36 mouse cellular contexts compared by ENCODE assay signal in the genomic region with DNA sequence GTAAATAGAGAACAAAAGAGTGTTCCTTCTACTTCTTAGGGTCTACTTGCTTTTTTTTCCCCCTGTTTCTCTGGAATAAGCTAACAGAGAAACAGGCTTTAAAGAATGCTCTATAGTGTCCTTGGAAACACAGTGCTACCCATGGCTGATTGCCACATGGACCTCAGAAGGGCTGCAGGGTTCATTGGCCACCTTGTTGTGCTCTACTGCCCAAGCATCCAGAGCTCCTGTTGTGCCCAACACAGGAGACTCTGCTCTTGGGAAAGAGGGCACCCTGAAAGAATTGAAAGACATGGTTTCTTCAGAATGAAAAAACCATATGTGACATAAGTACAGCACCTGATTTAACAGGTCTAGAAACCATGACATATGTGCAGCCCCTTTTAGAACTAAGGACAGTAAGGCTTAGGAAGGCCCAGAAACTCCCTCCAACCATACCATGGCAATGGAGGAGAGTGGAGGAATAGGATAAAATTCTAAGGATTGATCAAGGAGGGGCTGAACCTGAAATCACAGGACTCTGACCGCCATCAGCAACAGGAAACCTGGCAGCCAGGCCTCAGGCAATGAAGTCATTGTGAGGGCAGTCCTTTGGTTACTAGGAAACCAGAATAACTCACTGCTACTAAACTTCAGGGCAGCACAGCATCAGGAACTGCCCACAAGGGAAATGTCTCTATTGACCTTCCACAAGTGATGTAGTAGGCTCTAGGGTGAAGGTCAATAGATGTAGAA. TPM values are rescaled to one million over a fixed set of nuclear protein-coding genes. Genes with fewer than 3 reads are reported as not detected.
DNase-seq lines count a peak whose midpoint lies in the region; ATAC-seq and TF ChIP-seq lines count a peak whose summit lies in the region.
"Had no signal": no experiment of that assay in that cellular context is flagged by ENCODE, and none has a peak within 500 bp of the region (broad histone marks: within the 10 kb centered on the region; RNA-seq: fewer than 3 reads in every experiment).

No protein-coding gene starts in this region.

- H3K9me3 ChIP-seq in kidney, embryonic 15.5 days (replicated peaks) = 0 out of 2 replicates have a peak, but pooled peaks cover 6% of the 10 kb centered on the region
- no peaks in the 10 kb centered on the region; the same call in 1 of the 2 replicates for H3K9me3 ChIP-seq in midbrain, embryonic 11.5 days (ENCODE audit: control insufficient read depth, low read length)
- H3K9me3 ChIP-seq: embryonic facial prominence, embryonic 15.5 days; forebrain, embryonic 12.5 days; G1E; heart, embryonic 10.5 days; hindbrain, embryonic 12.5 days; limb, embryonic 10.5 days; limb, embryonic 15.5 days; midbrain, embryonic 15.5 days; neural tube, embryonic 15.5 days had no signal

- H3K27me3 ChIP-seq in testis, adult 2 months (ENCODE audit: control insufficient read depth, insufficient read depth, low read length) = no peaks in the 10 kb centered on the region
- H3K27me3 ChIP-seq in kidney, embryonic 15.5 days = no peaks in the 10 kb centered on the region
- H3K27me3 ChIP-seq in midbrain, embryonic 11.5 days (ENCODE audit: control insufficient read depth, insufficient read depth, low read length) = no peaks in the 10 kb centered on the region
- H3K27me3 ChIP-seq: embryonic facial prominence, embryonic 15.5 days; forebrain, embryonic 12.5 days; heart, embryonic 15.5 days; hindbrain, embryonic 12.5 days; limb, embryonic 15.5 days; midbrain, embryonic 15.5 days; neural tube, embryonic 15.5 days had no signal

- H3K9ac ChIP-seq in kidney, embryonic 15.5 days = no peak overlapping the region
- H3K9ac ChIP-seq in midbrain, embryonic 11.5 days (ENCODE audit: low read length) = no peak overlapping the region
- H3K9ac ChIP-seq: embryonic facial prominence, embryonic 15.5 days; forebrain, embryonic 12.5 days; heart, embryonic 15.5 days; hindbrain, embryonic 12.5 days; limb, embryonic 15.5 days; liver, embryonic 14.5 days; midbrain, embryonic 15.5 days; neural tube, embryonic 15.5 days had no signal

- no peaks in the 10 kb centered on the region for H3K36me3 ChIP-seq in testis, adult 2 months (ENCODE audit: control insufficient read depth, insufficient read depth, low read length)
- H3K36me3 ChIP-seq in kidney, embryonic 15.5 days = no peaks in the 10 kb centered on the region
- no peaks in the 10 kb centered on the region for H3K36me3 ChIP-seq in midbrain, embryonic 11.5 days (ENCODE audit: control insufficient read depth, insufficient read depth, low read length)
- H3K36me3 ChIP-seq: embryonic facial prominence, embryonic 10.5 days; embryonic facial prominence, embryonic 15.5 days; forebrain, embryonic 12.5 days; G1E; heart, embryonic 10.5 days; heart, embryonic 15.5 days; hindbrain, embryonic 12.5 days; limb, embryonic 10.5 days; limb, embryonic 15.5 days; midbrain, embryonic 15.5 days; neural tube, embryonic 15.5 days had no signal

- no peak for TF ChIP-seq CTCF in testis, adult 2 months (IDR thresholded peaks at IDR 0.05; ENCODE audit: control insufficient read depth, insufficient read depth, insufficient replicate concordance, low read depth, low read length)

- DNase-seq in testis, postnatal 14 days (ENCODE audit: low spot score) = no peak
- DNase-seq in kidney, postnatal 25 days = peak; percentile 81 to 93
- no peak for DNase-seq in left cerebral cortex, postnatal 4 days
- DNase-seq in midbrain, embryonic 11.5 days (ENCODE audit: low spot score, missing footprints) = no peak
- no peak for DNase-seq in embryo, embryonic 9.5 days (ENCODE audit: extremely low spot score)
- DNase-seq: adrenal gland, postnatal 25 days; cerebellum, adult 11-12 months; cerebellum, postnatal 14 days; gastrocnemius, postnatal 14 days; heart, postnatal 36 days; lung, adult 2 months; lung, postnatal 10 days; retina, postnatal 1 day; right cerebral cortex, postnatal 25 days; spleen, adult 18-20 months; thymus, postnatal 4 days had no signal

- H3K4me1 ChIP-seq in testis, adult 2 months (ENCODE audit: control insufficient read depth, insufficient read depth, low read length) = no peaks in the 10 kb centered on the region
- 0 out of 2 replicates have a peak, but pooled peaks cover 9% of the 10 kb centered on the region for H3K4me1 ChIP-seq in kidney, embryonic 15.5 days
- H3K4me1 ChIP-seq in midbrain, embryonic 11.5 days (ENCODE audit: control insufficient read depth, insufficient read depth, low read length) = no peaks in the 10 kb centered on the region
- H3K4me1 ChIP-seq: embryonic facial prominence, embryonic 10.5 days; embryonic facial prominence, embryonic 15.5 days; limb, embryonic 10.5 days; limb, embryonic 15.5 days had no signal

- WGBS in kidney, embryonic 15.5 days = 23% methylated on average over 1 of the region's 1 CpGs
- 70% methylated on average over 1 of the region's 1 CpGs for WGBS in midbrain, embryonic 11.5 days

- H3K4me3 ChIP-seq in testis, adult 2 months (ENCODE audit: control insufficient read depth, low read depth, low read length) = peak overlapping the region; percentile 44
- H3K4me3 ChIP-seq in kidney, embryonic 15.5 days (replicated peaks) = no peak overlapping the region
- H3K4me3 ChIP-seq in midbrain, embryonic 11.5 days (ENCODE audit: low read depth, low read length) = no peak overlapping the region
- H3K4me3 ChIP-seq: embryonic facial prominence, embryonic 10.5 days; embryonic facial prominence, embryonic 15.5 days; forebrain, embryonic 12.5 days; heart, embryonic 10.5 days; heart, embryonic 15.5 days; hindbrain, embryonic 12.5 days; layer of hippocampus, adult 2 months; left cerebral cortex, adult 2 months; limb, embryonic 10.5 days; limb, embryonic 15.5 days; midbrain, embryonic 15.5 days; neural tube, embryonic 15.5 days had no signal

- H3K4me2 ChIP-seq in kidney, embryonic 15.5 days = no peak overlapping the region
- H3K4me2 ChIP-seq in midbrain, embryonic 11.5 days = no peak overlapping the region
- H3K4me2 ChIP-seq: embryonic facial prominence, embryonic 15.5 days; forebrain, embryonic 12.5 days; heart, embryonic 15.5 days; hindbrain, embryonic 12.5 days; limb, embryonic 15.5 days; midbrain, embryonic 15.5 days; neural tube, embryonic 15.5 days had no signal

- no peak overlapping the region for H3K27ac ChIP-seq in testis, adult 2 months (ENCODE audit: control insufficient read depth, insufficient read depth, low read depth, low read length)
- H3K27ac ChIP-seq in kidney, embryonic 15.5 days = peak overlapping the region; percentile 60
- H3K27ac ChIP-seq in midbrain, embryonic 11.5 days (ENCODE audit: low read depth, low read length) = no peak overlapping the region
- H3K27ac ChIP-seq: embryonic facial prominence, embryonic 10.5 days; embryonic facial prominence, embryonic 15.5 days; forebrain, embryonic 12.5 days; heart, embryonic 10.5 days; heart, embryonic 15.5 days; hindbrain, embryonic 12.5 days; hindbrain, postnatal 0 days; layer of hippocampus, adult 2 months; left cerebral cortex, adult 2 months; limb, embryonic 10.5 days; limb, embryonic 15.5 days; liver, embryonic 14.5 days; macrophage; midbrain, embryonic 15.5 days; neural tube, embryonic 15.5 days; stomach, postnatal 0 days had no signal

- TF ChIP-seq POLR2A in testis, adult 2 months (IDR thresholded peaks at IDR 0.05; ENCODE audit: control insufficient read depth, low read depth, low read length) = no peak

- peak; percentile 74; the same call in 1 of the 2 replicates for ATAC-seq in kidney, embryonic 15.5 days (replicated peaks; ENCODE audit: low FRiP score)
- no peak for ATAC-seq in midbrain, embryonic 11.5 days (ENCODE audit: low FRiP score)
- ATAC-seq: hindbrain, postnatal 0 days; intestine, embryonic 16.5 days; midbrain, embryonic 15.5 days had no signal

- intact Hi-C loops in left cerebral cortex, postnatal 4 days (cut with DNase I) = no loop called here

RNA-seq across cellular contexts. Expression of a gene that starts 53.7 kb away (rescaled TPM):
- polyA plus RNA-seq in testis, adult 2 months (2012; rRNA removed) = 10.3 and 10.8 TPM in 2 replicates
- 53.7 and 55.0 TPM in 2 replicates for polyA plus RNA-seq in kidney, embryonic 15.5 days (2015; fragmentation: Nextera tagmentation; extraction: Ambion mirVana)
- total RNA-seq in left cerebral cortex, postnatal 4 days (2021) = 10 to 100 TPM; 15.3 to 18.8 TPM
- 25.1 and 27.7 TPM in 2 replicates for polyA plus RNA-seq in midbrain, embryonic 11.5 days (2014; fragmentation: Nextera tagmentation; extraction: Ambion mirVana)

Comparison
In these comparisons a context has a peak if more than half of its experiments do, and no peak if none do; other contexts are left out.
1. DNase-seq: peak in kidney, postnatal 25 days (2 of 2); none in testis, postnatal 14 days (single experiment), left cerebral cortex, postnatal 4 days (single experiment), midbrain, embryonic 11.5 days (single experiment) and embryo, embryonic 9.5 days (single experiment).